Mouse (Mus musculus) limb, embryonic 10.5 days (tissue): ENCODE data around the gene Olfr1469. TPM values are rescaled to one million over a fixed set of nuclear protein-coding genes. Genes with fewer than 3 reads are reported as not detected.
"Not testable (repeated sequence)": the region's sequence is repeated elsewhere in the genome, so short reads cannot be mapped to it uniquely, and the experiment has no call there.

Source experiments
- DNase-seq: peaks from one replicate; pipeline ENCODE4 v3.0.0-alpha.2; 2017; ENCODE audit warnings: low spot score
- H3K27ac ChIP-seq: fragments of 300-500 bp; sonication (generic); 2 replicates; pipeline ENCODE4 v1.5.1; 2016; ENCODE audit warnings: mild to moderate bottlenecking
- H3K27me3 ChIP-seq: fragments of 300-500 bp; sonication (generic); 2 replicates; pipeline ENCODE4 v1.6.1; 2016; ENCODE audit warnings: low read depth, mild to moderate bottlenecking; ENCODE audit not compliant: poor library complexity, severe bottlenecking
- H3K36me3 ChIP-seq: fragments of 300-500 bp; sonication (generic); 2 replicates; pipeline ENCODE4 v1.6.1; 2016; ENCODE audit warnings: mild to moderate bottlenecking, moderate library complexity
- H3K4me1 ChIP-seq: fragments of 300-500 bp; sonication (generic); 2 replicates; pipeline ENCODE4 v1.6.1; 2016
- H3K4me3 ChIP-seq: fragments of 300-500 bp; sonication (generic); 2 replicates; pipeline ENCODE4 v1.5.1; 2016; ENCODE audit warnings: mild to moderate bottlenecking, moderate library complexity
- H3K9me3 ChIP-seq: fragments of 300-500 bp; sonication (generic); replicated peaks from 2 replicates; pipeline ENCODE4 v1.6.1; 2016; ENCODE audit warnings: mild to moderate bottlenecking
- WGBS: fragments of 180-500 bp; shearing (Covaris S2); methylation state at CpG from one replicate; pipeline ENCODE4 v1.1.7; 2016; 5-methylcytosine and 5-hydroxymethylcytosine counted together
- polyA plus RNA-seq: library from polyadenylated mRNA; unstranded; fragments of >200 nt; fragmentation: Nextera tagmentation; extraction: Ambion mirVana; gene quantifications from 2 replicates; pipeline ENCODE4 v1.2.1, GENCODE M21; 2016

Gene Olfr1469
- polyA plus RNA-seq = not detected in 2 replicates

GRCm38 (mm10) chr19:13407549-13407948 lies at the start of gene Olfr1469:
Gene Olfr1469, plus strand, starts transcription at chr19:13407849.
- Histone ChIP-seq H3K9me3 (no peaks in the 10 kb centered on the region), H3K4me1 (no peaks in the 10 kb centered on the region), H3K27me3 (no peaks in the 10 kb centered on the region), H3K36me3 (no peaks in the 10 kb centered on the region), H3K27ac (no peak within 1 kb of the TSS), H3K4me3 (no peak within 1 kb of the TSS)
- no peak for DNase-seq
- 85% methylated on average over 2 of the region's 2 CpGs for WGBS

GRCm38 (mm10) chr19:13361936-13362335 lies 45.7 kb upstream of the Olfr1469 start, which contains the start of gene Olfr1467:
Gene Olfr1467, plus strand, starts transcription at chr19:13362236.
- WGBS = 80% methylated on average over 2 of the region's 2 CpGs
- Histone ChIP-seq H3K36me3 (no peaks in the 10 kb centered on the region), H3K4me1 (no peaks in the 10 kb centered on the region), H3K9me3 (0 out of 2 replicates have a peak, but pooled peaks cover 3% of the 10 kb centered on the region), H3K4me3 (no peak within 1 kb of the TSS), H3K27ac (no peak within 1 kb of the TSS), H3K27me3 (no peaks in the 10 kb centered on the region)
- DNase-seq = no peak

GRCm38 (mm10) chr19:13443109-13443508 lies 35.5 kb downstream of the Olfr1469 start, which contains the start of gene Olfr1471:
Gene Olfr1471, plus strand, starts transcription at chr19:13443409.
- H3K4me3 ChIP-seq, DNase-seq, H3K4me1 ChIP-seq, H3K9me3 ChIP-seq, H3K27ac ChIP-seq, H3K36me3 ChIP-seq, H3K27me3 ChIP-seq: not testable (repeated sequence)
- WGBS = 88% methylated on average over 2 of the region's 2 CpGs

- H3K36me3 ChIP-seq = no peaks in the 10 kb centered on the region
- 84% methylated on average over 1 of the region's 1 CpGs for WGBS
- H3K27ac ChIP-seq = no peak within 1 kb of the TSS
- H3K4me1 ChIP-seq = no peaks in the 10 kb centered on the region
- H3K27me3 ChIP-seq = no peaks in the 10 kb centered on the region
- no peak for DNase-seq
- no peak within 1 kb of the TSS for H3K4me3 ChIP-seq
- H3K9me3 ChIP-seq = 0 out of 2 replicates have a peak, but pooled peaks cover 3% of the 10 kb centered on the region
Measured at GRCm38 (mm10) chr19:13455986-13456385, 48.3 kb downstream of the Olfr1469 start, which contains the start of gene Olfr1472. Gene Olfr1472, minus strand, starts transcription at chr19:13456086.

Other genes with a start within 250 kb of the Olfr1469 start
- gene Olfr1461, start 244.8 kb upstream of the Olfr1469 start, polyA plus RNA-seq = not detected in 2 replicates
- gene Olfr1462, start 222.1 kb upstream of the Olfr1469 start, polyA plus RNA-seq = not detected in 2 replicates
- not detected in 2 replicates for gene Olfr1463, start 176.5 kb upstream of the Olfr1469 start, polyA plus RNA-seq
- gene Olfr1465, start 92.3 kb upstream of the Olfr1469 start, polyA plus RNA-seq = not detected in 2 replicates
- not detected in 2 replicates for gene Olfr1466, start 69.0 kb upstream of the Olfr1469 start, polyA plus RNA-seq
- gene Olfr1467, start 45.6 kb upstream of the Olfr1469 start, polyA plus RNA-seq = not detected in 2 replicates
- not detected in 2 replicates for gene Olfr1471, start 35.6 kb downstream of the Olfr1469 start, polyA plus RNA-seq
- not detected in 2 replicates for gene Olfr1472, start 48.2 kb downstream of the Olfr1469 start, polyA plus RNA-seq
- not detected in 2 replicates for gene Olfr1474, start 61.7 kb downstream of the Olfr1469 start, polyA plus RNA-seq
- not detected in 2 replicates for gene Olfr1475, start 72.3 kb downstream of the Olfr1469 start, polyA plus RNA-seq
- not detected in 2 replicates for gene Olfr1477, start 92.7 kb downstream of the Olfr1469 start, polyA plus RNA-seq
- gene Olfr1480, start 120.1 kb downstream of the Olfr1469 start, polyA plus RNA-seq = not detected in 2 replicates
- gene Olfr1484, start 175.7 kb downstream of the Olfr1469 start, polyA plus RNA-seq = not detected in 2 replicates
- not detected in 2 replicates for gene Olfr1487, start 209.5 kb downstream of the Olfr1469 start, polyA plus RNA-seq
- gene Olfr1489, start 223.8 kb downstream of the Olfr1469 start, polyA plus RNA-seq = not detected in 2 replicates
- not detected in 2 replicates for gene Olfr1490, start 243.2 kb downstream of the Olfr1469 start, polyA plus RNA-seq